9 mouse cellular contexts compared by ENCODE assay signal in the genomic region with DNA sequence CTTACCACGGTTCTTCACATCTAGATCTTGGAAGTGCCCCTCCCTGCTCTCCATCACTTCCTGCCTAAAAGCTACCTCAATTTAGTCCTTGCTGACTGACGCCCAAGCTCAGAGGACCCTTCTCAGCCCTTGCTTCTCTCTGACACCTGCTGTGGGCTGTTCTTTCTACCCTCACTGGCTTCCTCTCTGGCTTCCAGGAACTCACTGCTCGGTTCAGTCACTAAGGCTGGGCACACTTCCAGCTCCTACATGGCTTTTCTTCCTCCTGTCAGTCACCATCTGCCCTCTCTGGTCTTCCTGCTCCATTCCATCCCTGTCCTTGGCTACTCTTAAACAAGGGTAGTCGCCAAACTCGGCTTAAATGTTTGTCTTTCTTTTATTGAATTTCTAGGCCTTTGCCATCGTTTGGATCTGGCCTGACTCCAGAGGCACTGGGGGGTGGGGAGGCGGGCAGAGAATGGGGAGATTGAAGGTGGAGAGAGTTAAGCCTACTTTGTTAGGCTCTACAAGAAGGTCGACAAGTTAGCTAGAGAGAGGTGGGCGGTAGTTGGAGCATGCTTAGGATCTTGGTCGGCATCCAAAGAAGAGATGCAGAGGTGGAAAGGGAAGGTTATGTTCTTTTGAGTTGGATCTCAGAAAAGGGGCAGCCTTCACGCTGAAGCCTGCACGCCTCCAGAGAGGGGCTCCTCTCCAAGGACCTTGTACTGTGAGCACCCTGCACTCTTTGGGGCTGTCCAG. TPM values are rescaled to one million over a fixed set of nuclear protein-coding genes. Genes with fewer than 3 reads are reported as not detected.
A peak's percentile ranks its signal among the peaks of the same experiment; 100 is the strongest.
DNase-seq lines count a peak whose midpoint lies in the region; ATAC-seq and TF ChIP-seq lines count a peak whose summit lies in the region.
"Had no signal": no experiment of that assay in that cellular context is flagged by ENCODE, and none has a peak within 500 bp of the region (broad histone marks: within the 10 kb centered on the region; RNA-seq: fewer than 3 reads in every experiment).

No protein-coding gene starts in this region.

- peak; percentile 21; the same call in 1 of the 2 replicates for ATAC-seq in heart, postnatal 0 days (ENCODE audit: insufficient read depth, low read depth)
- ATAC-seq in liver, postnatal 0 days = peak; percentile 28

- TF ChIP-seq CTCF in spleen, adult 2 months (IDR thresholded peaks at IDR 0.05; ENCODE audit: extremely low read depth, insufficient read depth, insufficient read length, insufficient replicate concordance) = no peak
- TF ChIP-seq CTCF in heart, postnatal 0 days (IDR thresholded peaks at IDR 0.05; ENCODE audit: low read depth) = no peak
- no peak for TF ChIP-seq CTCF in liver, postnatal 0 days (IDR thresholded peaks at IDR 0.05; ENCODE audit: low read depth)

- 6% methylated on average over 12 of the region's 12 CpGs for WGBS in spleen, adult 2 months
- WGBS in heart, postnatal 0 days = 35% methylated on average over 12 of the region's 12 CpGs
- WGBS in liver, postnatal 0 days (ENCODE audit: insufficient replicate concordance) = 33% methylated on average over 12 of the region's 12 CpGs

- peaks cover 62% of the 10 kb centered on the region for H3K4me1 ChIP-seq in spleen, adult 2 months (ENCODE audit: control insufficient read depth, insufficient read depth, insufficient read length)
- H3K4me1 ChIP-seq in heart, postnatal 0 days (ENCODE audit: control insufficient read depth, insufficient read depth) = peaks cover 17% of the 10 kb centered on the region
- H3K4me1 ChIP-seq in liver, postnatal 0 days (ENCODE audit: insufficient read depth) = peaks cover 64% of the 10 kb centered on the region

- peak; percentile 29 to 52 for DNase-seq in frontal cortex, adult 2 months (ENCODE audit: extremely low spot score in 1 of 2, low spot score in 1 of 2)
- no peak for DNase-seq in frontal cortex, postnatal 25 days (ENCODE audit: low spot score in 2 of 2)
- no peak for DNase-seq in spleen, adult 2 months (ENCODE audit: low read depth in 1 of 2, low spot score in 2 of 2)
- no peak for DNase-seq in spleen, adult 12 weeks (ENCODE audit: low spot score)
- peak; percentile 33 for DNase-seq in heart, postnatal 0 days (ENCODE audit: low spot score)
- peak; percentile 52 for DNase-seq in liver, postnatal 0 days
- DNase-seq in embryo, embryonic 10.5 days (ENCODE audit: low spot score) = no peak
- no peak for DNase-seq in gastrocnemius, postnatal 4 days (ENCODE audit: low spot score in 2 of 2)

- H3K4me3 ChIP-seq in spleen, adult 2 months (ENCODE audit: extremely low read depth, insufficient read depth, insufficient read length) = no peak overlapping the region
- no peak overlapping the region for H3K4me3 ChIP-seq in heart, postnatal 0 days (ENCODE audit: low read depth, low read length)
- peak overlapping the region; percentile 3; the same call in 1 of the 2 replicates for H3K4me3 ChIP-seq in liver, postnatal 0 days (ENCODE audit: low read depth, low read length)
- H3K4me3 ChIP-seq: lung, embryonic 15.5 days had no signal

- no peak overlapping the region for H3K9ac ChIP-seq in heart, postnatal 0 days (replicated peaks; ENCODE audit: low read depth, low read length)
- peak overlapping the region; percentile 23; the same call in 1 of the 2 replicates for H3K9ac ChIP-seq in liver, postnatal 0 days (replicated peaks)
- H3K9ac ChIP-seq: lung, embryonic 15.5 days had no signal

- no peaks in the 10 kb centered on the region for H3K36me3 ChIP-seq in spleen, adult 2 months (ENCODE audit: control insufficient read depth, insufficient read depth, low read length)
- no peaks in the 10 kb centered on the region for H3K36me3 ChIP-seq in heart, postnatal 0 days (replicated peaks; ENCODE audit: control insufficient read depth, insufficient read depth, low read length)
- no peaks in the 10 kb centered on the region for H3K36me3 ChIP-seq in liver, postnatal 0 days (replicated peaks; ENCODE audit: insufficient read depth, low read length)
- H3K36me3 ChIP-seq: lung, embryonic 15.5 days had no signal

- H3K27me3 ChIP-seq in spleen, adult 2 months (ENCODE audit: control insufficient read depth, insufficient read depth, low read length) = no peaks in the 10 kb centered on the region
- no peaks in the 10 kb centered on the region for H3K27me3 ChIP-seq in heart, postnatal 0 days (ENCODE audit: control insufficient read depth, insufficient read depth, low read length)
- no peaks in the 10 kb centered on the region for H3K27me3 ChIP-seq in liver, postnatal 0 days (ENCODE audit: insufficient read depth, low read length)
- H3K27me3 ChIP-seq: lung, embryonic 15.5 days had no signal

- H3K9me3 ChIP-seq in heart, postnatal 0 days (replicated peaks; ENCODE audit: control insufficient read depth, low read length) = no peaks in the 10 kb centered on the region
- H3K9me3 ChIP-seq in liver, postnatal 0 days (ENCODE audit: low read length) = no peaks in the 10 kb centered on the region
- H3K9me3 ChIP-seq: lung, embryonic 15.5 days had no signal

- no peak; the same call in 1 of the 2 replicates for TF ChIP-seq POLR2A in spleen, adult 2 months (IDR thresholded peaks at IDR 0.05; ENCODE audit: low read depth, low read length)

- peak overlapping the region; percentile 43; the same call in 1 of the 2 replicates for H3K4me2 ChIP-seq in heart, postnatal 0 days (ENCODE audit: low read depth, low read length)
- peak overlapping the region; percentile 62 for H3K4me2 ChIP-seq in liver, postnatal 0 days (ENCODE audit: low read depth, low read length)
- H3K4me2 ChIP-seq: lung, embryonic 15.5 days had no signal

- peak overlapping the region; percentile 81 for H3K27ac ChIP-seq in spleen, adult 2 months (ENCODE audit: insufficient read depth, low read length)
- H3K27ac ChIP-seq in heart, postnatal 0 days (ENCODE audit: low read depth) = peak overlapping the region; percentile 17; the same call in 1 of the 2 replicates
- H3K27ac ChIP-seq in liver, postnatal 0 days (ENCODE audit: low read depth) = peak overlapping the region; percentile 89
- H3K27ac ChIP-seq: lung, embryonic 15.5 days had no signal

- no peak for TF ChIP-seq EP300 in heart, postnatal 0 days (IDR thresholded peaks at IDR 0.05; ENCODE audit: low read depth)
- no peak for TF ChIP-seq EP300 in liver, postnatal 0 days (IDR thresholded peaks at IDR 0.05; ENCODE audit: low read depth)

RNA-seq across cellular contexts. Expression of a gene that starts 31.5 kb away (rescaled TPM):
- polyA plus RNA-seq in frontal cortex, adult 2 months (2012; rRNA removed) = 137 and 149 TPM in 2 replicates
- 43.1 and 84.8 TPM in 2 replicates for polyA plus RNA-seq in spleen, adult 2 months (2012; rRNA removed)
- 146 and 167 TPM in 2 replicates for total RNA-seq in heart, postnatal 0 days (2014; rRNA removed; ENCODE audit: low replicate concordance)
- 68.3 and 68.5 TPM in 2 replicates for polyA plus RNA-seq in heart, postnatal 0 days (2015; fragmentation: Nextera tagmentation; extraction: Ambion mirVana)
- polyA plus RNA-seq in liver, postnatal 0 days (2015; fragmentation: Nextera tagmentation; extraction: Ambion mirVana) = 25.8 and 28.0 TPM in 2 replicates
- 10 to 100 TPM; 38.3 to 39.9 TPM for total RNA-seq in gastrocnemius, postnatal 4 days (2021)

Comparison
In these comparisons a context has a peak if more than half of its experiments do, and no peak if none do; other contexts are left out.
1. DNase-seq: peak in frontal cortex, adult 2 months (2 of 2), heart, postnatal 0 days (single experiment) and liver, postnatal 0 days (single experiment); none in frontal cortex, postnatal 25 days (0 of 2), spleen, adult 2 months (0 of 2), spleen, adult 12 weeks (single experiment), embryo, embryonic 10.5 days (single experiment) and gastrocnemius, postnatal 4 days (0 of 2).
2. H3K27ac ChIP-seq: peak in every context shown above with its lines; median percentile 89 in liver, postnatal 0 days; 81 in spleen, adult 2 months; 17 in heart, postnatal 0 days.